Mouse (Mus musculus) thymus, postnatal 0 days (tissue): ENCODE results near the gene Cat. TPM values are rescaled to one million over a fixed set of nuclear protein-coding genes. Genes with fewer than 3 reads are reported as not detected.
A peak's percentile ranks its signal among the peaks of the same experiment; 100 is the strongest.

Experiments
- DNase-seq: peaks from one replicate; pipeline ENCODE4 v3.0.0-alpha.2; 2015; ENCODE audit warnings: low spot score
- polyA plus RNA-seq: library from polyadenylated mRNA; unstranded; fragments of >200 nt; fragmentation: Nextera tagmentation; extraction: Ambion mirVana; gene quantifications from 2 replicates; pipeline ENCODE4 v1.2.1, GENCODE M21; 2015

The Cat gene
- polyA plus RNA-seq, 1 experiment from 2014 or later, result 43.5 TPM

DNA sequence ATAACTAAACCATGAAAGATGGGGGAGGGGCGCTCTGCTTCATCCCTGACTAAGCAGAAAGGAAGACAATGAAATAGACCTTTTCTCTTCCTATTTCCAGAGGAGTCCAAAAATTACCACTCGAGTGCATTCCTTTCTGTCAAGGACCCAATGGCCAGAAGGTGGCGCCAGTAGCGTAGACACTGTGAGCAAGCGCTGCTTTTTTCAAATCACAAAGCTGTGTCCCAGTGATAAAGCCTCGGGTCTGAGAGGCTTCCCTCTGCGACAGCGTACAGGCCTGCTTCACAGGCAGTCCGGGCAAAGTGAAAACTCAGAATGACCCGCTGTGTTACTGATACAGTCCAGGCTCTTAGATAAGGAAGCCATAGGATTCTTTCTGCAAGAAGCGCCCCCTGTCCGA, 45.2 kb downstream of the Cat start:
- peak; percentile 78 for DNase-seq

DNA sequence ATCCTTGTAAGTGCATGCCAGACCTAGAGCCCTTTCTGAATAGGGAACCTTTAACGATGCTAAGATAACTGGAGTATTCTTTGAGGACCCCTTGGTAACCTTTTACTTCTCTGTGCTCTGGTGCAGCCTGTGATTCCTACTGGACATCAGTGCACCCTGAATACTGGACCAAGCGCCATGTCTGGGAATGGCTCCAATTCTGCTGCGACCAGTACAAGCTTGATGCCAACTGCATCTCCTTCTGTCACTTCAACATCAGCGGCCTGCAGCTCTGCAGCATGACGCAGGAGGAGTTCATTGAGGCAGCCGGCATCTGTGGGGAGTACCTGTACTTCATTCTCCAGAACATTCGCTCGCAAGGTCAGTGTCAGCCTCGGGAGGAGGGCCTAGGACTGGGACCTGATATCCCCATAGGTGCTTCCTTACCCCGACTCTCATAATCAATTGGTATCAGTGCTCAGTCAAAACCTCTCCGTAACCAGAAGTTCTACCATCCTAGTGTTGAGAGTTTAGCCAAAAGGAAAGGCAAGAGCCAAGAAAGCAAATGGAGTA, 45.8 kb downstream of the Cat start:
- no peak for DNase-seq

DNA sequence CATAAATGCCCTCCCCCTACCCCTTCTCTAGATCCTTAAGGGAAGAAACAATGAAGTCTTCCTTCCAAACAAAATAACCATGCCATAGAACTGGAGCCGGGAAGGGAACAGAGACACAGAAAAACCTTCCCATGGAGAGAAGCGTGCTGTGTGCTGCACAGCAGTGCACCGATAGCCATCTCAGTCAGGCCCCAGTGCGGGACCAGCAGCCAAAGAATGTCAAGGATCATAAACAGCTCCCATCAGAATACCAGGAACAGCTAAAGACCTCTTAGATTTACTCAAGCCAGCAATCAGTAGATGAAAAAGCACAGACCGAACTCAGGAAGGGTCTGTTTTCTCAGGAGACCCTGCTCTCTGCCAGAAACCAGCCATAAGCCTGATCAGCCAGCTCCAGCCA, 48.4 kb downstream of the Cat start:
- no peak for DNase-seq

DNA sequence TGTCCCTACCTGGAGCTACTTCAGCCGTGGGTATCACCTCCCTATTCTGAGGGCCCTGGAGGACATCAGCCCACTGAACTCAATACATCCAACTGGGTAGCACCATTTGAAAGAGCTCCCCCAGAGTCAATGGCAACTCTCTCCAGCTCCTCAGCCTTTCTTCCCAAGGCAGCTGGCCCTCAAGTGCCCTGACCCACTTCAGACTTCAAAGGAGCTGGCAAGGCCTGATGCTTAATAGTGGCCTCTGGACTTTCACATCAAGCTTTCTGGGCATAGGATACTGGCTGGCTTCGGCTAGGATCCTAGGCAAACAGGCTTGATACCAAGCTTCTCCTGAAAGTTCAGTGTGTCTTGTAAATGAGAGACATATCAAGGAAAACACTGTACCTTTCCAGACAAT, 49.9 kb downstream of the Cat start:
- no peak for DNase-seq

DNA sequence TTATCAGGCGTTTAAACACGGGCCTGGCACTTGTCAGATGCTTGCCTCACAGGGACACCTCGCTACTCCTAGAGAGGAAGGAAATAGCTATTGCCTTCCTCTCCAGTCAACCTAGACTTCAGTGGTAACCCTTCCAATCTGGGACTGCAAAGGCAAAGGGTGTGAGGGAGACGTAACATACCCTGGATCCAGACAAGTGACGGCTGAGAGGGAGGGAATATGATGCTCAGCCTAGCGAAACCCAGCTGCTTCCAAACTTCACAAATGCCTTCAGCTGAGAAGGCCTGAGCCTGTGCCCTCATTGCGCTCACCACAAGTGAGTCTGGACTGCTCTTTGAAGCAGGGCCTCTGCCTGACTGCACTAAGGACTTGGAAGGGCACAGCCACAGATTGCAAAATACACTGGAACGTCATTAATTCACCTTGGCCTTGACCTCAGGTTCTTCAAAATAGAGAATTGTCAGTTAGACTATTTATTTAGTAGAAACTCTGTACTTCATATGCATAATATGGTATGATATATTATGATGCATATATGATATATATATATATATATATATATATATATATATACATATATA, 52.2 kb downstream of the Cat start:
- no peak for DNase-seq

DNA sequence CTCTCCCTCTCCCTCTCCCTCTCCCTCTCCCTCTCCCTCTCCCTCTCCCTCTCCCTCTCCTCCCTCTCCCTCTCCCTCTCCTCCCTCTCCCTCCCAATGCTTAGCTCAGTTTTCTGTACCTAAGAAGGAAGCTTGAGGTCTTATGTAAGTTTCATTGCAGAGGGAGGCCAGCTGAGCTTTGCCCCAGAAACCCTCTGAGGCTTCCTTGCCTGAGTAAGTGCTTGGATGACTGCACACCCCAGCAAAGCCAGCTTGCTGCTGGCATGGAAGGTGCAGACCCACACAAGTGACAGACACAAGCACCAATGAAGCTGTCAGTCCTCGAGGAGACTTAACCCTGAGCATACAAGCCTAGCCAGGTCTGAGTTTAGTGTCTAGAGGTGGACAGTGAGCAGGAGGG, 54.2 kb downstream of the Cat start:
- no peak for DNase-seq

DNA sequence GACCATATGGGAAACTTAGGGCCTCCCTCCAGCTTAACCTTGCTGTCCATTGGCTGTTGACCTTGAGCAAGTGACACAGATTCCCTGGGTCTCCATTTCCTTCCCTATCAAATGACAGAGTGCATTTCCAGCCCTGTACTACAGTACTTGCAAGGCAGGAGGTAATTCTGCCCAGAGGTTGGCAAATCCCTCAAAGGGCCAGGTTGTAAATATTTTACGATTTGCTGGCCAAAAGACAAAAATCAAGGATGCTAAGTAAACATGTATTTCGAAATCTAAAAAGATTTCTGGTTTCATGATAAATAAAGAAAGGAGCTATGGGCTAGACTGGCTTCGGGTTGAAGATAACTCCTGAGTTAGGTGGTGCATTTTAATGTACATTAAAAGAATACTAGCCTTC, 56.6 kb downstream of the Cat start:
- DNase-seq, result no peak

DNA sequence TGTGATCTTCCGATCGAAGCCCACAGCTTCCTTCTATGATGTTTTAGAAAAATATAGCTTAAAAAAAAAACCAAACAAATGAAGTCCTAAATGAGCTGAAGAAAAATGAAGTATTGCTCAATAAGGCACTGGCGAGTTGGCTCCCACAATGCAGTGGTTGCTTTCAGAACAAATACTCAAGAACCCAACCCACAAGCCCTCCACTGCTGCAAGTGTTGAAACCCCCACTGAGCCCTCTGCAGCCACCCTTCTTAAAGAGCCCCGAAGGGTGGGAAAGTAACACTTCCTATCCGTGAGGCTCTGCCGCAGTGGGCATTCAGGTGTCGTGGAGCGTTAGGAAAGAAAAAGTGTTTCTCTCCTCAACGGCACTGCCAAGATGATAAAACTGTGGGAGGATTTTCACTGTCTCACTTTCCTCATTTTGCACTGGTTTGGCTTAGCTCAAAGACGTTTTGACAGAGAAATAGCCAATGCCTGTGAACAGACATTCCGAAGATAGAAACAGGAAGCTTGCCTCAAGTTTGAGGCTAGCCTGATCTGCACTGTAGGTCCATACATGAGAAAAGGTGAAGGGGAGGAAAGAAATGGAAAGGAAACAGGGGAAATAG, 59.4 kb downstream of the Cat start:
- DNase-seq, result no peak

DNA sequence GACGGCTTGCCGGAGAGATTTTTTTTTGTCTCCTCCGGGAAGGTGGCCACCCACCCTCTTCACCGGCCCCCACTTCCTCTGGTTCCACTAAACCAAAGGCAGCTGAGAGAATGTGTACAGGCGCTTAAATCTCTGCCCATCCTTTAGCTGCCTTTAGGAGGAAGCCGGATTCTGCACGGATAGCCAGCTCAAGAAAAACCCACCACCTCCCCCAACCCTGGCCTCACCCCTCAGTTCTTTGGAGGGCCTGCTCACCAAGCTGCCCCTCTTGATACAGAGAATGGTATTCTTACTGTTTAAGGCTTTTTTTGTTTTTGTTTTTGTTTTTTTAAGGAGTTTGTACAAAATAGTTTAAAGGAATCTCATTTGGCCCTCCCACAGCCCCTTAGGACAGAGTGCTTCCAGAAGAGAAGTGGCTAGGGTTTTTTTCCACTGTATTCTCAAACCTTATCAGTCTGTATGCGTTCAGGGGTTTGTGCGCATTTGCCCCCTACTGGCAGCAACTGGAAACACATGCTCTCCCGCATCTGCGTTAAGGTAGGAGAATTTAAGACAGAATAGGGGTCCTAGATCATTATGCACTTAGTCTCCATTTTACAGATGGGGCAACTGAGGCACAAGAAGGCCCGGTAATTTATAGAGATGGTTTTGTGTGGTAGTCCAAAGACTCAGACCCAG, 60.5 kb downstream of the Cat start:
- DNase-seq, result peak; percentile 66

DNA sequence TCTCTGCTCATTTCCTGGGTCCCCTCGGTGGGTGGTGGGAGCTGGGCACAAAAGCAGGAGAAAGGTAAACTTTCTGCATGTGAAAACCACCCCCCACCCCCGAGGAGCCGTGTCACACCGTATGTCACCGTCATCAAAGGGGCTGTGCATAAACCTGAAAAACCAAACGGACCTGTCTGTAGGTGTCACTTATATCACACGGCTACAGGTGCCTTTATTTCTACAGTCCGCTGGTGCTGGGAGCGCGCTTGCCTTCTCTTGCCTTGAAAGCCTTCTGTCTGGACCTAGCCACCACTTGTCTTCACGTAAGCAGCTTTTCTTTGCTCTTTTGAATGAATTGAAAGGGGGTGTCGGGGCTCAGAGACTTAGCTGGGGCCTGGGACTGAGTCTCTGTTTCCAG, 61.1 kb downstream of the Cat start:
- DNase-seq, result no peak

DNA sequence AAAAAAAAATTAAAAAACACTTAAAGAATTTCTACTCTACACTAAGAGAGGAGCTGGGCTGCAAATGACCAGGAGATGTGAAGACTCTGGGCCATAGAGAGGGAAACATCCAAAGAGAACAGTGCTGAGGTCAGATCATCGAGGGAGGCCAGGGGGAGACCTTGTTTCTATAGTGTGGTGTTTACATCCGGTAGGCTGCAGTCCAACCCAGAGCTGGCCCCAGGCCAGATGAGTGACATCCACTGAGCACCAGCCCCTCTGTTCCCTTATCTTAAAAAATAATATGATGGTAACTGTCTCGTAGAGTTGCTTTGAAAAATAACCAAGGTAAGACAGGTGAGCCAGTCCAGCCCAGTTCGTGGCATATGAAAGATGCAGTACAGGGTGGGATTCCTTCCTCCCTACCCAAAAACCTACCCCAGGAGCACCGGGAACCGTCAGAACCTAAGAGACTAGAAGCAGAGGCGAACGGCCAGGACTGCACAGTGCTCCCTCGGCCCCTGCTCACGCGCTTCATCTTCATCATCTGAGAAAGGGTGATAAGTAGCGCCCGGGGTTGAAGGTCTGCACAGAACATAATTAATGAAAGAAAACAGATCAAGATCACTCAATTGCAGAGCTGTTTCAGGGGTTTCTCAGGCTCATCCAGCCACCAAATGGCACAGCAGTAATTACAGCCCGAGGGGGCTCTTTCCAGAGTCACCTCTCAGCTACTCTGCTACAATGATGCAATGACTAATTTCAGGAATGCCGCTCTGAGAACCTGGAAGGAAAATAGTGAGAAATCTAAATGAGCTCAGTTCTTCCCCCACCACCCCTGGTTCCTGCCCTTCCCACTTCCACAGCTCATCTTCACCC, 64.1 kb downstream of the Cat start:
- no peak for DNase-seq

DNA sequence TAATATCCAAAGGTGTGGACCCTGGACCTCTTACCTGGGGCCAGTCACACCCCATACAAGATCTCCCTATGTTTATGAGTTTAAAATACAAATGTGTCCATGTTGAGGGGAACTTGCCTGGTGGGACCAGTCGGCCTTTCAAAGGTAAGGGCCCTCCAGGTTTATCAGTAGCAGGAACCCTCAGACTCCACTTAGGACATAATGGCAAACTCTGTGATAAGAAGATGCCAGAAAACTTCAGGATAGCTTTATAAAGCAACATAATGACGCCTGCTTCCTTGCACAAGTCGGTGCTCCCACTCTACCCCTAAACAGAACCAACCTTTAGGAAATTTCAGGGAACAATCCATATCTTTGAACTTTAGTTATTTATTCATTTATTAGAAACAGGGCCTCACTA, 69.2 kb downstream of the Cat start:
- no peak for DNase-seq

DNA sequence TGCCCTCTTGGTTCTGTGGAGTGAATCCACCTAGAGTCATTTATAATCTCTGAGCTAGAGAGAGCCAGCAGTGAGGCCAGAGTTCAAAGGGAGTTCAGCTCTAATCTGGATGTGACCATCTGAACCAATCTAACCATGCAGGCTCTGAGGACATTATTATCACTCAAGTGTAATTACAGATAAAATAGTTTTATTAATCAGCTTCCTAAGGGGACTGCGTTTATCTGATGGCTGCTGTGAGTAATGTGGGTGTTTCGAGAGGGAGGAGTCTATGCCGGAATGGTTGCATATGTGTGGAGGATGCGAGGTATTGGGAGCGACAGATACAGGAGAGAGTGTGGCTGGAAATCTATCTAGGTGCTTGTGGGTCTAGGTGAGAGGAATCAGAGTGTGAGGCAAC, 71.6 kb downstream of the Cat start:
- no peak for DNase-seq

DNA sequence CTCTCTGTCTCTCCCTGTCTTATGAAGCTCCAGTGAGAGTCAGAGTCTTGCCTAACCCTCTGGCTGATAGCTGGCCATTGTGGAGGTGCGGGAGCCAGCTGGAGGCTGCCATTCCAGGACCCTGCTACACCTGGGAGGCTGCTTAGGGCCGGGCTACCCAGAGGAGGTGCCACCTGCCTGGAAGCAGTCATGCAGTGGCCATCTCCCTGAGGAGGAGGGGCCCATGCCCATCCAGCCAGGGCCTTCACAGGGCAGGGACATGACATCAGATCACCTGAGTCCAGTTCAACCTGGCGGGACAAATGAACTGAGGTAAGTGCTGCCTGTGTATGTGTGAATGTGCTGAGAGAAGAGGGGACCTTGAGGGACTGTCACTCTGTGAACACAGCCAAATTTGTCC, 73.1 kb downstream of the Cat start:
- DNase-seq, result no peak

DNA sequence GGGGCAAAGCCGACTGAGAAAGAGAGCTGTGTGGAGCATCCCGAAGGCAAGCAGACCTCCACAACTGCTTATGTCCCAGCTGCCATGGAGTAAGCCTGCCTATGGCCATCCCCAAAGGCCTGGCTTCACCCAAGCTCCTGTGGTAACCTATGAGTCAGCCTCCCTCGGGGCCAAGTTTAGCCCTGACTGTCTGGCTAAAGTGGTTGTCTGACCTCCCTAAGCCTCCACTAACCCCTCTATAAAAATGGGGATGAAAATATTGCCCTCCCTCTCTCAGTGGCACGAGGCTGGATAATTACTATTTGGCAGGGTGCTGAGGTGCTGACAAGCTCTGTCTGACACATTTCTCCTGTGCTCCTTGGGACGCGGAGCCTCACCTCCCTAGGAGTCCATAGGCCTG, 73.6 kb downstream of the Cat start, which contains the start of gene Elf5:
Gene Elf5, plus strand, starts transcription at position 341 of the 400 bp plus-strand sequence.
- DNase-seq, result no peak

DNA sequence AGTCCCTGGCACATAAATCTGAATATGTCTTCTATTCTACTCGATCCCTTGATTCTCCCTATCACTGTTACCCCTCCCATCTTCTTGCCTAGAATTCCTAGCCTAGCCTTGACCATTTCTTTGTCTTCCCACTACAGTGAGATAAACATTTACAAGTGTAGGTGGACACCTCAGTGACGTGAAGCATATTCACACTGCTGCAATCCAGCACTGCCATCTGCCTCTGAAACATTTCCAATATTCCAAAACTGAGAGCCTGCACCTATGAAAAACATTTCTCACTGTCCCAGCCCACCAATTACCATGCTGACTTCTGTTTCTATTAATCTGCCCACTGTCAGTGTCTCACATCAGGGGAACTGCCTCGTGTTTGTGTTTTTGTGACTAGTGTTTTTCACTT, 78.7 kb downstream of the Cat start:
- no peak for DNase-seq

Other genes with a start within 250 kb of the Cat start
- gene Ehf, start 181.9 kb downstream of the Cat start, polyA plus RNA-seq, result 1.9 and 2.2 TPM in 2 replicates
- gene Elf5, start 73.5 kb downstream of the Cat start, polyA plus RNA-seq, result 0.09 and 0.23 TPM in 2 replicates
- 37.2 and 37.4 TPM in 2 replicates for gene Abtb2, start 81.2 kb upstream of the Cat start, polyA plus RNA-seq